22 mouse cellular contexts compared by ENCODE assay signal in the genomic region with DNA sequence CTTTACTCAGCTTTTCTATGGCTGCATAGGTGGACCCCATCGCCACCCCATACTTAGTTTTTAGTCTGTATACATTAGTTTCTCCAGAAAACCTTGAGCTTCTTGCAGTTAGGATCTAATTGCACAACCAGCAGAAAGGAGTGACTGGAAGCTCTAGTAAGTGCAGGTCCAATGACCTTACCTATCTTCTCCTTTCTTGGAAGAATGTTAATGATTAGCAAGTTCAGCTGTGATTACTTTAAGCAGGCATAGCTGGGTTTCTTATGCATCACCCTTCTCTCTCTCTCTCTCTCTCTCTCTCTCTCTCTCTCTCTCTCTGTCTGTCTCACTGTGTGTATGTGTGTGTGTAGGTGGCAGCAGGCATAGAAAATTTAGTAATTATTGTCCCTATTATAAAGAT. TPM values are rescaled to one million over a fixed set of nuclear protein-coding genes. Genes with fewer than 3 reads are reported as not detected.
A peak's percentile ranks its signal among the peaks of the same experiment; 100 is the strongest.
DNase-seq lines count a peak whose midpoint lies in the region; ATAC-seq lines count a peak whose summit lies in the region.
"Had no signal": no experiment of that assay in that cellular context is flagged by ENCODE, and none has a peak within 500 bp of the region (broad histone marks: within the 10 kb centered on the region; RNA-seq: fewer than 3 reads in every experiment).

No protein-coding gene starts in this region.

- H3K4me1 ChIP-seq in intestine, embryonic 14.5 days (replicated peaks; ENCODE audit: control insufficient read depth, insufficient read depth, low read length): no peaks in the 10 kb centered on the region
- H3K4me1 ChIP-seq in intestine, embryonic 15.5 days (replicated peaks): no peaks in the 10 kb centered on the region
- H3K4me1 ChIP-seq: embryonic facial prominence, embryonic 15.5 days; forebrain, embryonic 10.5 days; heart, embryonic 12.5 days; hindbrain, embryonic 10.5 days had no signal

- ATAC-seq in intestine, embryonic 14.5 days (replicated peaks; ENCODE audit: low FRiP score, low TSS enrichment, low read depth): peak; percentile 71; the same call in 1 of the 2 replicates
- peak; percentile 93 for ATAC-seq in intestine, embryonic 15.5 days
- ATAC-seq: forebrain, embryonic 14.5 days had no signal

- H3K4me2 ChIP-seq in intestine, embryonic 14.5 days (ENCODE audit: low read length): no peak overlapping the region
- no peak overlapping the region for H3K4me2 ChIP-seq in intestine, embryonic 15.5 days (replicated peaks)
- H3K4me2 ChIP-seq: embryonic facial prominence, embryonic 15.5 days; heart, embryonic 12.5 days had no signal

- H3K9me3 ChIP-seq in intestine, embryonic 14.5 days (ENCODE audit: control insufficient read depth, low read length): no peaks in the 10 kb centered on the region
- no peaks in the 10 kb centered on the region for H3K9me3 ChIP-seq in intestine, embryonic 15.5 days
- H3K9me3 ChIP-seq: embryonic facial prominence, embryonic 15.5 days; forebrain, embryonic 10.5 days; heart, embryonic 12.5 days; hindbrain, embryonic 10.5 days had no signal

- no peak overlapping the region for H3K9ac ChIP-seq in intestine, embryonic 14.5 days (ENCODE audit: low read length)
- H3K9ac ChIP-seq in intestine, embryonic 15.5 days: no peak overlapping the region
- H3K9ac ChIP-seq: embryonic facial prominence, embryonic 15.5 days; heart, embryonic 12.5 days had no signal

- DNase-seq in kidney, adult 9 months: peak; percentile 37
- no peak for DNase-seq in kidney, postnatal 10 days
- DNase-seq in intestine, embryonic 14.5 days (ENCODE audit: low spot score): no peak
- peak; percentile 5 for DNase-seq in yolk sac, embryonic 10.5 days (ENCODE audit: low spot score)
- no peak for DNase-seq in lung, adult 18-20 months
- DNase-seq: adrenal gland, postnatal 10 days; cerebellum, adult 11 months; cerebellum, adult 8-10 months; cerebellum, postnatal 14 days; embryo, embryonic 11 days; gastrocnemius, adult 2 months; gastrocnemius, postnatal 25 days had no signal

- no peak overlapping the region for H3K4me3 ChIP-seq in intestine, embryonic 14.5 days (ENCODE audit: low read depth, low read length)
- no peak overlapping the region for H3K4me3 ChIP-seq in intestine, embryonic 15.5 days (replicated peaks)
- H3K4me3 ChIP-seq: embryonic facial prominence, embryonic 15.5 days; erythroblast, embryonic 14.5 days; forebrain, embryonic 10.5 days; gastrocnemius, adult 2 months; heart, embryonic 12.5 days; hindbrain, embryonic 10.5 days had no signal

- H3K27me3 ChIP-seq in intestine, embryonic 14.5 days (replicated peaks; ENCODE audit: control insufficient read depth, insufficient read depth, low read length): no peaks in the 10 kb centered on the region
- no peaks in the 10 kb centered on the region for H3K27me3 ChIP-seq in intestine, embryonic 15.5 days (replicated peaks)
- H3K27me3 ChIP-seq: embryonic facial prominence, embryonic 15.5 days; heart, embryonic 12.5 days had no signal

- WGBS in intestine, embryonic 14.5 days: 65% methylated on average over 1 of the region's 1 CpGs
- WGBS in intestine, embryonic 15.5 days: 77% methylated on average over 1 of the region's 1 CpGs

- H3K36me3 ChIP-seq in intestine, embryonic 14.5 days (ENCODE audit: control insufficient read depth, insufficient read depth, low read length): no peaks in the 10 kb centered on the region
- H3K36me3 ChIP-seq in intestine, embryonic 15.5 days: no peaks in the 10 kb centered on the region
- H3K36me3 ChIP-seq: embryonic facial prominence, embryonic 15.5 days; forebrain, embryonic 10.5 days; heart, embryonic 12.5 days; hindbrain, embryonic 10.5 days had no signal

- no peak overlapping the region for H3K27ac ChIP-seq in intestine, embryonic 14.5 days (ENCODE audit: low read depth)
- no peak overlapping the region for H3K27ac ChIP-seq in intestine, embryonic 15.5 days
- H3K27ac ChIP-seq: embryonic facial prominence, embryonic 15.5 days; forebrain, embryonic 10.5 days; gastrocnemius, adult 2 months; hindbrain, embryonic 10.5 days had no signal

RNA-seq across cellular contexts. Expression of a gene that starts 23.7 kb away (rescaled TPM):
- not detected in 2 replicates for polyA plus RNA-seq in intestine, embryonic 14.5 days (2014; fragmentation: Nextera tagmentation; extraction: Ambion mirVana)
- polyA plus RNA-seq in intestine, embryonic 15.5 days (2015; fragmentation: Nextera tagmentation; extraction: Ambion mirVana): not detected in 2 replicates
- polyA plus RNA-seq: brain, embryonic 14.5 days; embryonic facial prominence, embryonic 11.5 days; embryonic facial prominence, embryonic 15.5 days; erythroblast, embryonic 14.5 days; forebrain, embryonic 10.5 days; forebrain, embryonic 14.5 days; heart, embryonic 12.5 days; heart, embryonic 16.5 days; hindbrain, embryonic 10.5 days had no signal

RNA-seq across cellular contexts. Expression of a gene that starts 58.4 kb away (rescaled TPM):
- polyA plus RNA-seq in intestine, embryonic 14.5 days (2014; fragmentation: Nextera tagmentation; extraction: Ambion mirVana): not detected in 2 replicates
- not detected in 2 replicates for polyA plus RNA-seq in intestine, embryonic 15.5 days (2015; fragmentation: Nextera tagmentation; extraction: Ambion mirVana)
- polyA plus RNA-seq: brain, embryonic 14.5 days; embryonic facial prominence, embryonic 15.5 days; erythroblast, embryonic 14.5 days; forebrain, embryonic 10.5 days; forebrain, embryonic 14.5 days; heart, embryonic 12.5 days; heart, embryonic 16.5 days; hindbrain, embryonic 10.5 days had no signal

Comparison
In these comparisons a context has a peak if more than half of its experiments do, and no peak if none do; other contexts are left out.
1. DNase-seq: peak in kidney, adult 9 months (single experiment) and yolk sac, embryonic 10.5 days (single experiment); none in kidney, postnatal 10 days (single experiment), intestine, embryonic 14.5 days (single experiment) and lung, adult 18-20 months (0 of 2).